Mouse (Mus musculus) neural tube, embryonic 10.5 days (tissue): ENCODE measurements around the gene Atp13a2.

ENCODE experiments used
- DNase-seq: peaks from one replicate; pipeline ENCODE4 v3.0.0-alpha.2; 2017; ENCODE audit warnings: low spot score; ENCODE audit errors: extremely low spot score

Atp13a2 gene

GRCm38 (mm10) chr4:140993846-140994245 lies 7.2 kb downstream of the Atp13a2 start:
- no peak for DNase-seq

- no peak for DNase-seq
Observed at GRCm38 (mm10) chr4:140995811-140996210, 9.1 kb downstream of the Atp13a2 start.

- DNase-seq = no peak
Observed at GRCm38 (mm10) chr4:140996812-140997211, 10.1 kb downstream of the Atp13a2 start.

GRCm38 (mm10) chr4:141005983-141006382 lies 19.3 kb downstream of the Atp13a2 start:
- DNase-seq = no peak

- no peak for DNase-seq
Observed at GRCm38 (mm10) chr4:141008028-141008427, 21.4 kb downstream of the Atp13a2 start.

- no peak for DNase-seq
Observed at GRCm38 (mm10) chr4:141010118-141010517, 23.4 kb downstream of the Atp13a2 start, which contains the start of gene Mfap2. TSS of gene Mfap2 (plus strand) at chr4:141010418.

- peak; percentile 83 for DNase-seq
Observed at GRCm38 (mm10) chr4:141010526-141010925, 23.9 kb downstream of the Atp13a2 start.

- DNase-seq = peak; percentile 76
Observed at GRCm38 (mm10) chr4:141010941-141011429, 24.3 kb downstream of the Atp13a2 start.

- peak; percentile 32 for DNase-seq
Observed at GRCm38 (mm10) chr4:141011556-141012328, 25.1 kb downstream of the Atp13a2 start.

GRCm38 (mm10) chr4:141012558-141012957 lies 25.9 kb downstream of the Atp13a2 start:
- DNase-seq = no peak

- no peak for DNase-seq
Observed at GRCm38 (mm10) chr4:141014114-141014513, 27.4 kb downstream of the Atp13a2 start.

GRCm38 (mm10) chr4:141014856-141015255 lies 28.2 kb downstream of the Atp13a2 start:
- no peak for DNase-seq

- no peak for DNase-seq
Observed at GRCm38 (mm10) chr4:141015356-141015755, 28.7 kb downstream of the Atp13a2 start.

GRCm38 (mm10) chr4:141016311-141016710 lies 29.6 kb downstream of the Atp13a2 start:
- no peak for DNase-seq

- no peak for DNase-seq
Observed at GRCm38 (mm10) chr4:141017657-141018436, 31.2 kb downstream of the Atp13a2 start.

- DNase-seq = no peak
Observed at GRCm38 (mm10) chr4:141020220-141020619, 33.5 kb downstream of the Atp13a2 start.

GRCm38 (mm10) chr4:141020811-141021613 lies 34.3 kb downstream of the Atp13a2 start:
- DNase-seq = peak; percentile 66

- DNase-seq = no peak
Observed at GRCm38 (mm10) chr4:141021614-141021929, 34.9 kb downstream of the Atp13a2 start.

GRCm38 (mm10) chr4:141024052-141024451 lies 37.4 kb downstream of the Atp13a2 start:
- no peak for DNase-seq

- DNase-seq = no peak
Observed at GRCm38 (mm10) chr4:141024992-141025391, 38.3 kb downstream of the Atp13a2 start.

GRCm38 (mm10) chr4:141030541-141031206 lies 44.0 kb downstream of the Atp13a2 start:
- DNase-seq = no peak
